Mouse (Mus musculus) erythroblast, embryonic 14.5 days (primary cell): ENCODE results near the gene Alg2.

Source experiments
- GATA1 ChIP-seq: IDR thresholded peaks from 2 replicates; pipeline ENCODE4 v1.6.1; 2012; ENCODE audit warnings: low read length, inconsistent platforms, mixed read lengths
- TAL1 ChIP-seq: IDR thresholded peaks from 3 replicates; pipeline ENCODE4 v1.6.1; 2012; ENCODE audit warnings: low read length, inconsistent platforms, mixed read lengths

GRCm38 (mm10) chr4:47438956-47439355, 35.2 kb downstream of the Alg2 start:
- TF ChIP-seq GATA1 (no peak), TAL1 (no peak)
